Mouse (Mus musculus): ENCODE results near the gene Ect2. TPM values are rescaled to one million over a fixed set of nuclear protein-coding genes. Genes with fewer than 3 reads are reported as not detected.
A peak's percentile ranks its signal among the peaks of the same experiment; 100 is the strongest.

Gene Ect2
- 54.9 and 57.8 TPM in 2 replicates for polyA plus RNA-seq (2016; fragmentation: Nextera tagmentation; extraction: Ambion mirVana)

- peak within 1 kb of the TSS; percentile 86 for H3K27ac ChIP-seq
- no peaks in the 10 kb centered on the region for H3K27me3 ChIP-seq
- H3K4me2 ChIP-seq (replicated peaks), result peak within 1 kb of the TSS; percentile 58
- under 1% methylated on average over 37 of the region's 37 CpGs for WGBS
- ATAC-seq (ENCODE audit: insufficient number of reproducible peaks, insufficient read depth, low FRiP score, low TSS enrichment), result peak; percentile 98
- H3K9ac ChIP-seq, result peak within 1 kb of the TSS; percentile 79
- H3K4me3 ChIP-seq, result peak within 1 kb of the TSS; percentile 87
- H3K36me3 ChIP-seq, result peaks cover 9% of the 10 kb centered on the region
- H3K4me1 ChIP-seq, result peaks cover 24% of the 10 kb centered on the region
- H3K9me3 ChIP-seq, result no peaks in the 10 kb centered on the region
Observed at GRCm38 (mm10) chr3:27153701-27154209, at the start of gene Ect2. Gene Ect2, minus strand, starts transcription at chr3:27153878.

GRCm38 (mm10) chr3:27201728-27202411, 48.2 kb upstream of the Ect2 start:
- WGBS, result 87% methylated on average over 5 of the region's 5 CpGs
- ATAC-seq (ENCODE audit: insufficient number of reproducible peaks, insufficient read depth, low FRiP score, low TSS enrichment), result no peak
- peaks cover 11% of the 10 kb centered on the region; the same call in 1 of the 2 replicates for H3K4me1 ChIP-seq
- H3K9ac ChIP-seq, result no peak overlapping the region
- no peaks in the 10 kb centered on the region for H3K27me3 ChIP-seq
- no peaks in the 10 kb centered on the region for H3K36me3 ChIP-seq
- no peaks in the 10 kb centered on the region for H3K9me3 ChIP-seq
- no peak overlapping the region for H3K4me3 ChIP-seq
- no peak overlapping the region for H3K4me2 ChIP-seq (replicated peaks)
- no peak overlapping the region for H3K27ac ChIP-seq

- Histone ChIP-seq H3K27me3 (no peaks in the 10 kb centered on the region), H3K4me1 (no peaks in the 10 kb centered on the region), H3K27ac (no peak overlapping the region), H3K4me3 (no peak overlapping the region), H3K9me3 (no peaks in the 10 kb centered on the region), H3K9ac (no peak overlapping the region), H3K36me3 (no peaks in the 10 kb centered on the region), H3K4me2 (replicated peaks) (no peak overlapping the region)
- WGBS, result 85% methylated on average over 7 of the region's 7 CpGs
- no peak for ATAC-seq (ENCODE audit: insufficient number of reproducible peaks, insufficient read depth, low FRiP score, low TSS enrichment)
Observed at GRCm38 (mm10) chr3:27199120-27199519, 45.4 kb upstream of the Ect2 start.

- no peak overlapping the region for H3K4me2 ChIP-seq (replicated peaks)
- H3K9ac ChIP-seq, result no peak overlapping the region
- H3K4me3 ChIP-seq, result no peak overlapping the region
- no peaks in the 10 kb centered on the region for H3K27me3 ChIP-seq
- no peak for ATAC-seq (ENCODE audit: insufficient number of reproducible peaks, insufficient read depth, low FRiP score, low TSS enrichment)
- no peaks in the 10 kb centered on the region for H3K9me3 ChIP-seq
- no peak overlapping the region for H3K27ac ChIP-seq
- no peaks in the 10 kb centered on the region for H3K4me1 ChIP-seq
- WGBS, result 65% methylated on average over 5 of the region's 5 CpGs
- no peaks in the 10 kb centered on the region for H3K36me3 ChIP-seq
Observed at GRCm38 (mm10) chr3:27197816-27198215, 44.1 kb upstream of the Ect2 start.

- 95% methylated on average over 1 of the region's 1 CpGs for WGBS
- Histone ChIP-seq H3K27ac (no peak overlapping the region), H3K36me3 (no peaks in the 10 kb centered on the region), H3K9me3 (no peaks in the 10 kb centered on the region), H3K4me1 (no peaks in the 10 kb centered on the region), H3K9ac (no peak overlapping the region), H3K27me3 (no peaks in the 10 kb centered on the region), H3K4me2 (replicated peaks) (no peak overlapping the region), H3K4me3 (no peak overlapping the region)
- no peak for ATAC-seq (ENCODE audit: insufficient number of reproducible peaks, insufficient read depth, low FRiP score, low TSS enrichment)
Observed at GRCm38 (mm10) chr3:27196529-27196928, 42.9 kb upstream of the Ect2 start.

GRCm38 (mm10) chr3:27195573-27196227, 42.0 kb upstream of the Ect2 start:
- no peaks in the 10 kb centered on the region for H3K9me3 ChIP-seq
- H3K4me1 ChIP-seq, result no peaks in the 10 kb centered on the region
- no peak overlapping the region for H3K9ac ChIP-seq
- 90% methylated on average over 8 of the region's 8 CpGs for WGBS
- H3K4me2 ChIP-seq (replicated peaks), result no peak overlapping the region
- no peaks in the 10 kb centered on the region for H3K36me3 ChIP-seq
- no peaks in the 10 kb centered on the region for H3K27me3 ChIP-seq
- no peak for ATAC-seq (ENCODE audit: insufficient number of reproducible peaks, insufficient read depth, low FRiP score, low TSS enrichment)
- no peak overlapping the region for H3K4me3 ChIP-seq
- no peak overlapping the region for H3K27ac ChIP-seq

- no peak overlapping the region for H3K27ac ChIP-seq
- H3K36me3 ChIP-seq, result no peaks in the 10 kb centered on the region
- H3K9ac ChIP-seq, result no peak overlapping the region
- 78% methylated on average over 4 of the region's 4 CpGs for WGBS
- H3K9me3 ChIP-seq, result no peaks in the 10 kb centered on the region
- H3K4me3 ChIP-seq, result no peak overlapping the region
- H3K27me3 ChIP-seq, result no peaks in the 10 kb centered on the region
- no peak for ATAC-seq (ENCODE audit: insufficient number of reproducible peaks, insufficient read depth, low FRiP score, low TSS enrichment)
- no peak overlapping the region for H3K4me2 ChIP-seq (replicated peaks)
- no peaks in the 10 kb centered on the region for H3K4me1 ChIP-seq
Observed at GRCm38 (mm10) chr3:27195153-27195552, 41.5 kb upstream of the Ect2 start.

GRCm38 (mm10) chr3:27193844-27194317, 40.2 kb upstream of the Ect2 start:
- Histone ChIP-seq H3K27ac (0 out of 2 replicates have a peak overlapping the region, but pooled peaks have one; percentile 54), H3K4me2 (replicated peaks) (no peak overlapping the region), H3K9ac (no peak overlapping the region), H3K9me3 (no peaks in the 10 kb centered on the region), H3K4me1 (no peaks in the 10 kb centered on the region), H3K27me3 (no peaks in the 10 kb centered on the region), H3K4me3 (no peak overlapping the region), H3K36me3 (no peaks in the 10 kb centered on the region)
- 23% methylated on average over 6 of the region's 6 CpGs for WGBS
- ATAC-seq (ENCODE audit: insufficient number of reproducible peaks, insufficient read depth, low FRiP score, low TSS enrichment), result no peak

GRCm38 (mm10) chr3:27191856-27192255, 38.2 kb upstream of the Ect2 start:
- ATAC-seq (ENCODE audit: insufficient number of reproducible peaks, insufficient read depth, low FRiP score, low TSS enrichment), result no peak
- Histone ChIP-seq H3K9me3 (no peaks in the 10 kb centered on the region), H3K9ac (no peak overlapping the region), H3K27ac (no peak overlapping the region), H3K36me3 (no peaks in the 10 kb centered on the region), H3K4me3 (no peak overlapping the region), H3K27me3 (no peaks in the 10 kb centered on the region), H3K4me1 (no peaks in the 10 kb centered on the region), H3K4me2 (replicated peaks) (no peak overlapping the region)
- WGBS, result 90% methylated on average over 6 of the region's 6 CpGs

GRCm38 (mm10) chr3:27190865-27191264, 37.2 kb upstream of the Ect2 start:
- Histone ChIP-seq H3K27ac (no peak overlapping the region), H3K9ac (no peak overlapping the region), H3K4me2 (replicated peaks) (no peak overlapping the region), H3K9me3 (no peaks in the 10 kb centered on the region), H3K27me3 (no peaks in the 10 kb centered on the region), H3K4me1 (no peaks in the 10 kb centered on the region), H3K4me3 (no peak overlapping the region), H3K36me3 (no peaks in the 10 kb centered on the region)
- ATAC-seq (ENCODE audit: insufficient number of reproducible peaks, insufficient read depth, low FRiP score, low TSS enrichment), result no peak
- WGBS, result 91% methylated on average over 4 of the region's 4 CpGs

GRCm38 (mm10) chr3:27189320-27190261, 35.9 kb upstream of the Ect2 start:
- H3K27ac ChIP-seq, result no peak overlapping the region
- no peak overlapping the region for H3K9ac ChIP-seq
- H3K36me3 ChIP-seq, result no peaks in the 10 kb centered on the region
- no peaks in the 10 kb centered on the region for H3K27me3 ChIP-seq
- H3K4me2 ChIP-seq (replicated peaks), result no peak overlapping the region
- WGBS, result 74% methylated on average over 14 of the region's 14 CpGs
- ATAC-seq (ENCODE audit: insufficient number of reproducible peaks, insufficient read depth, low FRiP score, low TSS enrichment), result no peak
- no peak overlapping the region for H3K4me3 ChIP-seq
- no peaks in the 10 kb centered on the region for H3K4me1 ChIP-seq
- H3K9me3 ChIP-seq, result no peaks in the 10 kb centered on the region
